In genomic region chr7:67464633-67465032, GRCm38 (mm10) we compare ENCODE assay signal across 18 mouse cellular contexts.
A peak's percentile ranks its signal among the peaks of the same experiment; 100 is the strongest.
DNase-seq lines count a peak whose midpoint lies in the region; ATAC-seq and TF ChIP-seq lines count a peak whose summit lies in the region.
"Had no signal": no experiment of that assay in that cellular context is flagged by ENCODE, and none has a peak within 500 bp of the region (broad histone marks: within the 10 kb centered on the region; RNA-seq: fewer than 3 reads in every experiment).

No protein-coding gene starts in this region.

- intact Hi-C loops in gastrocnemius, adult 2 months (cut with DNase I): no loop called here

- peak; percentile 15 for DNase-seq in gastrocnemius, adult 2 months
- no peak for DNase-seq in gastrocnemius, adult 18-20 months (ENCODE audit: low spot score)
- DNase-seq in midbrain, embryonic 10.5 days (ENCODE audit: low spot score): no peak
- no peak for DNase-seq in cerebellum, postnatal 36 days
- DNase-seq in spleen, postnatal 14 days (ENCODE audit: low spot score in 2 of 2): no peak
- DNase-seq: adrenal gland, postnatal 14 days; cerebellum, adult 8-10 months; forebrain, postnatal 0 days; retina, postnatal 1 day; right cerebral cortex, postnatal 4 days had no signal

- no peaks in the 10 kb centered on the region for H3K36me3 ChIP-seq in midbrain, embryonic 10.5 days
- no peaks in the 10 kb centered on the region for H3K36me3 ChIP-seq in midbrain, embryonic 16.5 days (ENCODE audit: control insufficient read depth, insufficient read depth, low read length)
- H3K36me3 ChIP-seq: hindbrain, embryonic 13.5 days; liver, embryonic 15.5 days had no signal

- no peak overlapping the region for H3K4me3 ChIP-seq in gastrocnemius, adult 2 months
- no peak overlapping the region for H3K4me3 ChIP-seq in midbrain, embryonic 10.5 days
- no peak overlapping the region for H3K4me3 ChIP-seq in midbrain, embryonic 16.5 days (ENCODE audit: low read depth, low read length)
- H3K4me3 ChIP-seq: hindbrain, embryonic 13.5 days; left cerebral cortex, adult 2 months; liver, embryonic 15.5 days; megakaryocyte, embryonic 14.5 days had no signal

- H3K9me3 ChIP-seq in midbrain, embryonic 10.5 days (replicated peaks): no peaks in the 10 kb centered on the region
- no peaks in the 10 kb centered on the region for H3K9me3 ChIP-seq in midbrain, embryonic 16.5 days (replicated peaks; ENCODE audit: control insufficient read depth, low read length, poor library complexity, severe bottlenecking)
- H3K9me3 ChIP-seq: hindbrain, embryonic 13.5 days; liver, embryonic 15.5 days; megakaryocyte, embryonic 14.5 days had no signal

- peaks cover 26% of the 10 kb centered on the region for H3K27me3 ChIP-seq in midbrain, embryonic 10.5 days (ENCODE audit: low read depth, poor library complexity, severe bottlenecking)
- H3K27me3 ChIP-seq in midbrain, embryonic 16.5 days (ENCODE audit: control insufficient read depth, insufficient read depth, low read depth, low read length): 0 out of 2 replicates have a peak, but pooled peaks cover 2% of the 10 kb centered on the region
- H3K27me3 ChIP-seq: liver, embryonic 15.5 days had no signal

- no peak overlapping the region for H3K9ac ChIP-seq in midbrain, embryonic 16.5 days (ENCODE audit: low read depth, low read length)
- H3K9ac ChIP-seq: forebrain, postnatal 0 days; hindbrain, embryonic 13.5 days; liver, embryonic 15.5 days had no signal

- peak overlapping the region; percentile 75 for H3K27ac ChIP-seq in gastrocnemius, adult 2 months
- peak overlapping the region; percentile 72; the same call in 1 of the 2 replicates for H3K27ac ChIP-seq in midbrain, embryonic 10.5 days (replicated peaks)
- H3K27ac ChIP-seq in midbrain, embryonic 16.5 days (ENCODE audit: low read length): no peak overlapping the region
- H3K27ac ChIP-seq: hindbrain, embryonic 13.5 days; liver, embryonic 15.5 days had no signal

- 92% methylated on average over 8 of the region's 8 CpGs for WGBS in midbrain, embryonic 10.5 days
- WGBS in midbrain, embryonic 16.5 days: 91% methylated on average over 8 of the region's 8 CpGs

- no peak overlapping the region for H3K4me2 ChIP-seq in midbrain, embryonic 16.5 days (ENCODE audit: low read length)
- H3K4me2 ChIP-seq: hindbrain, embryonic 13.5 days; liver, embryonic 15.5 days had no signal

- peaks cover 40% of the 10 kb centered on the region for H3K4me1 ChIP-seq in midbrain, embryonic 10.5 days
- peaks cover 13% of the 10 kb centered on the region for H3K4me1 ChIP-seq in midbrain, embryonic 16.5 days (ENCODE audit: control insufficient read depth, insufficient read depth, low read length)

- TF ChIP-seq CTCF in gastrocnemius, adult 2 months (IDR thresholded peaks at IDR 0.05): no peak

- no peak for ATAC-seq in midbrain, embryonic 16.5 days
- peak; percentile 38 to 43; a peak in 3 of 4 replicates for ATAC-seq in hematopoietic stem cell, adult 5-6 weeks (replicated peaks in 1 of 2; ENCODE audit: insufficient read depth in 1 of 2, low FRiP score in 2 of 2, low TSS enrichment in 1 of 2, low read depth in 1 of 2, poor library complexity in 2 of 2, severe bottlenecking in 2 of 2)
- no peak for ATAC-seq in inflammation-experienced regulatory T-cells, adult 6 months
- ATAC-seq: intestine, embryonic 16.5 days had no signal

Comparison
In these comparisons a context has a peak if more than half of its experiments do, and no peak if none do; other contexts are left out.
1. ATAC-seq: peak in hematopoietic stem cell, adult 5-6 weeks (2 of 2); none in midbrain, embryonic 16.5 days (single experiment) and inflammation-experienced regulatory T-cells, adult 6 months (single experiment).